7 mouse cellular contexts compared by ENCODE assay signal in genomic region chr11:102761309-102762210, GRCm38 (mm10). TPM values are rescaled to one million over a fixed set of nuclear protein-coding genes. Genes with fewer than 3 reads are reported as not detected.
DNase-seq lines count a peak whose midpoint lies in the region; ATAC-seq and TF ChIP-seq lines count a peak whose summit lies in the region.

Adam11 (plus strand) TSS chr11:102761439.

- H3K27me3 ChIP-seq in neural tube, embryonic 14.5 days (ENCODE audit: control insufficient read depth, insufficient read depth, low read length) = no peaks in the 10 kb centered on the region

- peak within 1 kb of the TSS; percentile 62 for H3K4me2 ChIP-seq in neural tube, embryonic 14.5 days (ENCODE audit: low read depth, low read length)

- WGBS in neural tube, embryonic 14.5 days = under 1% methylated on average over 40 of the region's 76 CpGs

- no peak for TF ChIP-seq CTCF in layer of hippocampus, adult 2 months (conservative IDR thresholded peaks at IDR 0.05)
- no peak for TF ChIP-seq CTCF in embryonic fibroblast, embryonic 13.5 days (IDR thresholded peaks at IDR 0.05; ENCODE audit: borderline replicate concordance, insufficient read depth, low read length)

- ATAC-seq in neural tube, embryonic 14.5 days (ENCODE audit: low read depth) = peak; percentile 50
- no peak for ATAC-seq in activated CD4-positive, CD25-positive, alpha-beta regulatory T cell, adult 4 months

- peak within 1 kb of the TSS; percentile 65 for H3K9ac ChIP-seq in neural tube, embryonic 14.5 days (replicated peaks; ENCODE audit: low read depth, low read length)

- no peaks in the 10 kb centered on the region for H3K9me3 ChIP-seq in neural tube, embryonic 14.5 days (ENCODE audit: control insufficient read depth, low read length)

- no peaks in the 10 kb centered on the region for H3K4me1 ChIP-seq in embryonic fibroblast, embryonic 13.5 days (ENCODE audit: control insufficient read depth, insufficient read depth, low read length)
- peaks cover 18% of the 10 kb centered on the region for H3K4me1 ChIP-seq in neural tube, embryonic 14.5 days (ENCODE audit: control insufficient read depth, insufficient read depth, low read length)

- peak within 1 kb of the TSS; percentile 95 for H3K4me3 ChIP-seq in layer of hippocampus, adult 2 months
- H3K4me3 ChIP-seq in embryonic fibroblast, embryonic 13.5 days (ENCODE audit: insufficient read depth, low read length) = peak within 1 kb of the TSS; percentile 32
- peak within 1 kb of the TSS; percentile 48 for H3K4me3 ChIP-seq in neural tube, embryonic 14.5 days (ENCODE audit: low read depth, low read length)

- no peak for DNase-seq in layer of hippocampus, adult 2 months (ENCODE audit: low spot score in 2 of 2)
- DNase-seq in layer of hippocampus, adult 11-12 months (ENCODE audit: low spot score) = no peak
- peak; percentile 71 for DNase-seq in cerebellum, adult 9-11 months
- DNase-seq in left cerebral cortex, postnatal 36 days (ENCODE audit: low spot score in 2 of 2) = no peak

- TF ChIP-seq POLR2A in embryonic fibroblast, embryonic 13.5 days (IDR thresholded peaks at IDR 0.05; ENCODE audit: low read depth, low read length) = no peak

- no peaks in the 10 kb centered on the region for H3K36me3 ChIP-seq in neural tube, embryonic 14.5 days (ENCODE audit: control insufficient read depth, insufficient read depth, low read length)

- H3K27ac ChIP-seq in layer of hippocampus, adult 2 months = peak within 1 kb of the TSS; percentile 99
- H3K27ac ChIP-seq in embryonic fibroblast, embryonic 13.5 days (ENCODE audit: insufficient read depth, low read length) = no peak within 1 kb of the TSS
- H3K27ac ChIP-seq in neural tube, embryonic 14.5 days (ENCODE audit: low read depth, low read length) = peak within 1 kb of the TSS; percentile 63; the same call in 1 of the 2 replicates

- intact Hi-C loops in left cerebral cortex, postnatal 36 days (cut with DNase I) = no loop called here

RNA-seq across cellular contexts. Expression of gene Adam11, which starts in this region (rescaled TPM):
- 100 to 1,000 TPM; 192 to 212 TPM for total RNA-seq in layer of hippocampus, adult 2 months (2021)
- 0.40 and 2.0 TPM in 2 replicates for polyA plus RNA-seq in embryonic fibroblast, embryonic 13.5 days (2011; ENCODE audit: insufficient read length, low read depth, missing spikeins)
- total RNA-seq in left cerebral cortex, postnatal 36 days (2021) = 100 to 1,000 TPM; 129 to 139 TPM
- 22.2 and 31.8 TPM in 2 replicates for polyA plus RNA-seq in neural tube, embryonic 14.5 days (2014; fragmentation: Nextera tagmentation; extraction: Ambion mirVana)
- not detected for polyA plus RNA-seq in activated CD4-positive, CD25-positive, alpha-beta regulatory T cell, adult 4 months (2017; shearing (Covaris generic))

Comparison
In these comparisons a context has a peak if more than half of its experiments do, and no peak if none do; other contexts are left out.
1. H3K4me3 ChIP-seq: peak in every context shown above with its lines; median percentile 95 in layer of hippocampus, adult 2 months; 48 in neural tube, embryonic 14.5 days; 32 in embryonic fibroblast, embryonic 13.5 days.